Mouse (Mus musculus) ovary, adult 18-20 months (tissue): ENCODE results near the gene Smurf1.

Experiments
- DNase-seq: peaks from one replicate; pipeline ENCODE4 v3.0.0; 2022; ENCODE audit warnings: low spot score, mixed read lengths

Smurf1 gene

DNA sequence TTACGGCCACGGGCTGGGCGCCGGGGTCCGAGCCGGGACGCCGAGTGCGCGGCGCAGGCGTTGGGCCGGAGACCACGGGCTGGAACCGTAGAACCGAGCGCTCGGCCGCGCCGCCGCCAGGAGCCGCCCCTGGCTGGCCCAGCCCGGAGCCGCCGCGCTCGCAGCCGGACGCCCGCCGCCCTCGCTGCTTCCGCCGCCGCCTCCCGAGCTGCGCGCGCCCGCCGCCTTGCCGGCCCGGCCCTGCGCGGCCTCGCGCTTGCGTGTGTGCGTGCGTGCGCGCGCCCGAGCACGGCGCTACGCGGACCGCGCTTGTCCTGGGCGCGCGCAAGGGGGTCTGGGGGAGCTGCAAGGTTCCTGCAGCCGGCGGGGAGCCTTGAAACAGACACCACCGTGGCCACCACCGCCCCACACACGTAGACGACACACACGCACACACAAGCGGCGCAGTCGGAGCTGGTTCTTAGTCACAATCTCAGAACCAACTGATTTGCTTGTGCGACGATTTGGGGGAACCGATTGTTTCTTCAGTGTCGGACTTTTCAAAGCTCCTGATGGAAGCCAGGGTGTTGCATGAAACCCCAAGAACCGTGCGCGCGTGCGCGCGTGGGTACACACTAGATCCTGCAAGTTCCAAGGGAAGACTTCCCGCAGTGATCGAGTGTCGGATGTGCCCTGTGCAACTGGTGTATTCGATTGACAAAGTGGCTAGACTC is at the start of gene Smurf1:
Gene Smurf1, minus strand, starts transcription at position 209 of the 713 bp plus-strand sequence.
- DNase-seq, result peak; percentile 71

DNA sequence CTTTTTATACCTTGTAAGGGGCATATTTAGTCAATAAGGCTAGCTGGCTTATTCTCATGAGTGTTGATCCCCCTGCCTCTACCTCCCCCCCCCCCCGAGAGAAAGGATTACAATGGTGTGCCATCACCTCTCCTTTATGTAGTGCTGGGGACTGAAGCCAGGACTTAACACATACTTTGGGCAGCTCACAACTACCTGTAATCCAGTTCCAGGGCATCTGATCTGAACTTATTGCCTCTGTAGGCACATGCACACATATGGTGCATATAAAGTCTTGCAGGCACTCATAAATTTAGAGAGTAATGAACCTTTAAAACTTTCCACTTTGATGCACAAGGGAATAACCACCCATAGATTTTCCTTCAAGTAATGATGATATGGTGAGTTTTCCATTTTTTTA is 48.6 kb upstream of the Smurf1 start:
- DNase-seq, result no peak

GRCm38 (mm10) chr5:145008878-145009659 is 43.4 kb upstream of the Smurf1 start:
- no peak for DNase-seq

- no peak for DNase-seq
Measured at GRCm38 (mm10) chr5:145005596-145005995, 39.9 kb upstream of the Smurf1 start.

- DNase-seq, result no peak
Measured at GRCm38 (mm10) chr5:145004495-145004894, 38.8 kb upstream of the Smurf1 start.

DNA sequence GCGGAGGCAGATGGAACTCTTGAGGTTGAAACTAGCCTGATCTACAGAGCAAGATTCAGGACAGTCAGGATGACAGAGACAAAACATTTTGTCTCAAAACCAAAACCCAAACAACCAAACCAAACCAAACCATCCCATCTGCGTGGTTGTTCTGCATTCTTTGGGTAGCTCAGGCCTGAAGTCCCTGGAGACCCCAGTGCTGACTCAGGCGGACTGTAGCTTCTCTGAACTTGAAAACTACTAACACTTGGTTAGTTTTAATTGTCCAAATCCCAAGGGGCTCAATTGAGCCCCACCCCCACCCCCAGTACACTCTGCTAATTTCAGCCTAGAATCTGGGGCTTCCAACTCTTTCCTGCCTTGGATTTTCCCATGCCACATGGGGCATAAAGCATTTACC is 37.7 kb upstream of the Smurf1 start:
- no peak for DNase-seq

GRCm38 (mm10) chr5:144998491-144998890 is 32.8 kb upstream of the Smurf1 start:
- DNase-seq, result no peak

- no peak for DNase-seq
Measured at GRCm38 (mm10) chr5:144990481-144990880, 24.8 kb upstream of the Smurf1 start.

DNA sequence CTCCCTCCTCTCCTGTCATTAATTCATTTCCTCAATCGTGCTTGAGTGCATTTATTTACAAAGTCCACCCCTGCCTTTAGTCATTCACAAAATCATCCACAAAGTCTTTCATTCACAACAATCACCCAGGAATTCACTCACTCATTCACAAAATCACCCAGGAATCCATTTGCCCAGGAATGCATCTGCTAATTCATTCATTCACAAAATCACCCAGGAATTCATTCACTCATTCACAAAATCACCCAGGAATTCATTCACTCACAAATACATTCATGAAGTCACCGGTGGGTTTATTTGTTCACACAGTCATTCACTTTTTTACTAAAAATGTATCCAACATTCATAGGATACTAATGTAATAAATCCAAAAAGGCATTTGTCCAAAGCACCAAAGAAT is 24.4 kb upstream of the Smurf1 start:
- no peak for DNase-seq

- DNase-seq, result no peak
Measured at GRCm38 (mm10) chr5:144989061-144989405, 23.4 kb upstream of the Smurf1 start.

DNA sequence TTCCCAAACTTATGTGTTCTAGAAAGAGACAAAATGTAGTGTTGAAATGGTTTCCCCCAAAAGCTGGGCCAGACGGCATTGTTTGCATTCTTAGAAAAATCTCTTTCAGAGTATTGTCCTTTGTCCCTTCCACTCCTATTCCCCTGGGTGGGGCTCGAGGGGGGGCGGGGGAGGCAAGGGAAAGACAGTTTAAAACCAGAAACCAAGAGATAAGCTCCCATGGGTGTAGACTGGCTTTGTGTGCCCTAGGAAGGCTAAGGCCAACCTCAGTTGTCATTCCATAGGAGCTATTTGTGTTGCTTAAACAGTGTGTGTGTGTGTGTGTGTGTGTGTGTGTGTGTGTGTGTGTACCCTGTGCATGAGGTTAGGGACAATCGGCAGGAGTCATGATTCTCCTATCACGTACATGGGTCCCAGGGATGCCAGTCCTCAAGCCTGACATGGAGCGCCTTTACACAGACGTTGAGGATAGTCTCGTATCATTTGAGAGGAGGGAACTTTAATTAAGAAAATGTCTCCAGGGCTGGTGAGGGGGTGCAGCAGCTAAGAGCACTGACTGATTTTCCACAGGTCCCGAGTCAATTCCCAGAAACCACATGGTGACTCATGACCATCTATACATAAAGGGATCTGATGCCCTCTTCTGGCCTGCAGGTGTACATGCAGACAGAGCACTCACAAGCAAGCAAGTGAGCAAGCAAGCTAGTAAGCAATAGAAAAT is 22.9 kb upstream of the Smurf1 start:
- DNase-seq, result no peak

- no peak for DNase-seq
Measured at GRCm38 (mm10) chr5:144987561-144987960, 21.9 kb upstream of the Smurf1 start.

DNA sequence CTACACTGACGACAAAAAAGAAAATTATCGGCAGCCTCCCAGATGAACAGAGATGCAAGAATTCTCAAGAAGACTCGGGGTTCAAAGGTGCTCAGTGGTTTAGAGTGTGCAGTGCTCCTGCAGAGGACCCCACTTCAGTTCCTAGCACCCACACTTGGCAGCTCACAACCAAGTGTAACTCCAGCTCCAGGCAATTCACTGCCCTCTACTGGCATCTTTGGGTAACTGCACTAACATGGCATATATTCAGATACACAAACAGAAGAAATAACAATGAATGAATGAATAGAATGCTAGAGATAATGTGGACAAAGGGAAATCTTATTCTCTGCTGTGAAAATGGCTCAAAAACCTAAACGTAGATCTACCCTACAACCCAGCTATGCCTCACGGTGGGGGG is 19.2 kb upstream of the Smurf1 start:
- DNase-seq, result no peak

DNA sequence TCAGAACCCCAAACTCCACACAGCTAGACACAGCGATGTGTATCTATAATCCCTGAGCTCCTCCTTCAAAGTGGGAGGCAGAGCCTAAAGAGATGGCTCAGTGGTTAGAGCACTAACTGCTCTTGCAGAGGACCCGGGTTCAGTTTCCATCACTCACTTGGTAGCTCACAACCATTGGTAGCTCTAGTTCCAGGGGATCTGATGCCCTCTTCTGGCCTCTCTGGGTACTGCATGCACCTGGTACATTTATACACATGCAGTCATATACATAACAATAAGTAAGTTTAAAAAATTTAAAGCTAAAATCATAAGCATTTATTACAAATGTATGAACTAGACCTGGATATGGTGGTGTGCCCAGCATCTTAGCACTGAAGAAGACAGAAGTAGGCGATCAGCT is 17.6 kb upstream of the Smurf1 start:
- DNase-seq, result no peak

- no peak for DNase-seq
Measured at GRCm38 (mm10) chr5:144979110-144979509, 13.5 kb upstream of the Smurf1 start.

DNA sequence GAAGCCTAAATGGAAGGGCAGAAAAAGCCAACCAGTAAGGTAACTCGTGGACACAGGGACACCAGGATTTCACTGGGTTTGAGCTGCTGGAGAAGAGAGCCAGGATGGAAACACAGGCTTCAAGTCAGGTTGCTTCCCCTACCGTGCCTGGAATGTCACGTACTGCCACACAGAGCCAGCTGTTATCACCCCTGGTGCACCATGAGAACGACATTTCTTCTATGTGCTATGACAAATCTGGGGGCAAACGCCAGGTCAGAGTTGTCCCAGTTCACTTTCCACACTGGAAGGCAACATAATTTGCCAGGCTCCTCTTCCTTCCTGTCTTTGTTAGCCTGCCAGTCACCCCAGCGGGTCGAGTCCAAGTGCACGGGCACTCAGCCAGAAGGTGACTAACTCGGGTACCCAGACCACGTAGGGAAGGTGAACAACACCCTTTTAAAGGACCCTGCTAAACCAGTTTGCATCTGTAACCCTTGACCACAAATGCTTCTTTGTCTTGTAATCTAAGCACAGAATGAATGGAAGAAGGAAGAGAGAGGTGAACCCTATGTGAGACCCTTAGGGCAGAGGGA is 13.0 kb upstream of the Smurf1 start:
- no peak for DNase-seq

GRCm38 (mm10) chr5:144971266-144971665 is 5.6 kb upstream of the Smurf1 start:
- DNase-seq, result no peak

GRCm38 (mm10) chr5:144964872-144965638 is 592 bp downstream of the Smurf1 start:
- DNase-seq, result peak; percentile 77

- no peak for DNase-seq
Measured at GRCm38 (mm10) chr5:144964465-144964864, 1.2 kb downstream of the Smurf1 start.

GRCm38 (mm10) chr5:144963817-144964261 is 1.8 kb downstream of the Smurf1 start:
- DNase-seq, result peak; percentile 37

- DNase-seq, result no peak
Measured at GRCm38 (mm10) chr5:144963401-144963800, 2.2 kb downstream of the Smurf1 start.

DNA sequence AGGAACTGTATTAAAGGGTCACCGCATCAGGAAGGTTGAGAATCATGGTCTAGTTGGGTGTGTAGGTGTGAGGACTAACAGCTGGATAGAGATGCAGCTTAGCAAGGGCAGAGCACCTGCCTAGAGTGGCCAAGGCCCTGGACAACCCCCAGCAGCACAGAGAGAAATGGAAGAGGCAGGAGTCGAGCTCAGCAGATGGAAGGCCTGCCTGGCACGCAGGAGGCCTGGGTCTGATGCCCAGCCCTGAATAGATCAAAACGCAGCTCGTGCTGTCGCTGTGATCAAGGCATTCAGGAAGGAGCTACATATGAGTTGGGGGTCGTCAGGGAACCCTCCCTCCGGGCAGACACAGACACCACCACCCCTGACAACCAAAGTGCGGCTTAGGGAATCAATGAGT is 7.4 kb downstream of the Smurf1 start:
- DNase-seq, result no peak
